Mouse (Mus musculus) hindbrain, embryonic 14.5 days (tissue): Measurements from ENCODE around the gene Chst3. TPM values are rescaled to one million over a fixed set of nuclear protein-coding genes. Genes with fewer than 3 reads are reported as not detected.
"Not testable (repeated sequence)": the region's sequence is repeated elsewhere in the genome, so short reads cannot be mapped to it uniquely, and the experiment has no call there.

Source experiments
- ATAC-seq: fragments of 200-750 bp; cut with Nextera tagmentation; 2 replicates; pipeline ENCODE4 v1.8.0; 2017; ENCODE audit warnings: moderate number of reproducible peaks, mild to moderate bottlenecking, moderate TSS enrichment, moderate library complexity; ENCODE audit not compliant: low FRiP score
- DNase-seq: peaks from one replicate; pipeline ENCODE4 v3.0.0-alpha.2; 2015; ENCODE audit warnings: low spot score
- H3K27ac ChIP-seq: fragments of 300-500 bp; sonication (generic); 2 replicates; pipeline ENCODE4 v1.5.1; 2014; ENCODE audit warnings: mild to moderate bottlenecking, moderate library complexity
- H3K27me3 ChIP-seq: fragments of 300-500 bp; sonication (generic); 2 replicates; pipeline ENCODE4 v1.6.1; 2014; ENCODE audit warnings: mild to moderate bottlenecking, low read length, mixed read lengths; ENCODE audit not compliant: control insufficient read depth, insufficient read depth
- H3K36me3 ChIP-seq: fragments of 300-500 bp; sonication (generic); replicated peaks from 2 replicates; pipeline ENCODE4 v1.6.1; 2014; ENCODE audit not compliant: control insufficient read depth, insufficient read depth
- H3K4me1 ChIP-seq: fragments of 300-500 bp; sonication (generic); replicated peaks from 2 replicates; pipeline ENCODE4 v1.6.1; 2014; ENCODE audit warnings: antibody characterized with exemption, low read length, mixed read lengths; ENCODE audit not compliant: control insufficient read depth, insufficient read depth
- H3K4me2 ChIP-seq: fragments of 300-500 bp; sonication (generic); replicated peaks from 2 replicates; pipeline ENCODE4 v1.6.1; 2014; ENCODE audit warnings: mild to moderate bottlenecking, moderate library complexity
- H3K4me3 ChIP-seq: fragments of 300-500 bp; sonication (generic); replicated peaks from 2 replicates; pipeline ENCODE4 v1.5.1; 2014; ENCODE audit warnings: mild to moderate bottlenecking, low read length
- H3K9ac ChIP-seq: fragments of 300-500 bp; sonication (generic); 2 replicates; pipeline ENCODE4 v1.6.1; 2014
- H3K9me3 ChIP-seq: fragments of 300-500 bp; sonication (generic); 2 replicates; pipeline ENCODE4 v1.6.1; 2016; ENCODE audit warnings: low read length; ENCODE audit not compliant: control insufficient read depth
- WGBS: fragments of 180-500 bp; shearing (Covaris S2); extraction: QIAGEN DNeasy Blood & Tissue Kit; methylation state at CpG from one replicate; pipeline ENCODE4 v1.1.7; 2014; 5-methylcytosine and 5-hydroxymethylcytosine counted together
- polyA plus RNA-seq: library from polyadenylated mRNA; unstranded; fragments of >200 nt; fragmentation: Nextera tagmentation; extraction: Ambion mirVana; gene quantifications from 2 replicates; pipeline ENCODE4 v1.2.1, GENCODE M21; 2014

The Chst3 gene
- polyA plus RNA-seq, 1 experiment from 2014 or later: 1.2 TPM

GRCm38 (mm10) chr10:60191796-60192195 is 27.3 kb downstream of the Chst3 start:
- peaks cover 31% of the 10 kb centered on the region for H3K4me1 ChIP-seq
- no peaks in the 10 kb centered on the region for H3K36me3 ChIP-seq
- no peaks in the 10 kb centered on the region for H3K9me3 ChIP-seq
- H3K27me3 ChIP-seq: no peaks in the 10 kb centered on the region
- DNase-seq (peak; percentile 86), ATAC-seq (peak; percentile 65; the same call in 1 of the 2 replicates)
- WGBS: 1% methylated on average over 17 of the region's 17 CpGs
- H3K9ac ChIP-seq: 0 out of 2 replicates have a peak overlapping the region, but pooled peaks have one; percentile 32
- peak overlapping the region; percentile 23 for H3K4me3 ChIP-seq
- H3K4me2 ChIP-seq: peak overlapping the region; percentile 60
- peak overlapping the region; percentile 32; the same call in 1 of the 2 replicates for H3K27ac ChIP-seq

GRCm38 (mm10) chr10:60189534-60190186 is 29.4 kb downstream of the Chst3 start:
- Histone ChIP-seq H3K9me3 (no peaks in the 10 kb centered on the region), H3K4me1 (peaks cover 31% of the 10 kb centered on the region), H3K9ac (no peak overlapping the region), H3K27ac (no peak overlapping the region), H3K36me3 (no peaks in the 10 kb centered on the region), H3K4me3 (no peak overlapping the region), H3K4me2 (no peak overlapping the region), H3K27me3 (no peaks in the 10 kb centered on the region)
- ATAC-seq: no peak
- 86% methylated on average over 6 of the region's 6 CpGs for WGBS
- no peak for DNase-seq

GRCm38 (mm10) chr10:60186191-60186945 is 32.7 kb downstream of the Chst3 start:
- no peaks in the 10 kb centered on the region for H3K9me3 ChIP-seq
- no peaks in the 10 kb centered on the region for H3K27me3 ChIP-seq
- DNase-seq: no peak
- no peak overlapping the region for H3K27ac ChIP-seq
- ATAC-seq: no peak
- H3K4me1 ChIP-seq: peaks cover 5% of the 10 kb centered on the region; the same call in 1 of the 2 replicates
- H3K9ac ChIP-seq: no peak overlapping the region
- H3K4me2 ChIP-seq: no peak overlapping the region
- 90% methylated on average over 44 of the region's 44 CpGs for WGBS
- no peak overlapping the region for H3K4me3 ChIP-seq
- no peaks in the 10 kb centered on the region for H3K36me3 ChIP-seq

GRCm38 (mm10) chr10:60185023-60185709 is 33.9 kb downstream of the Chst3 start:
- Histone ChIP-seq H3K27me3 (no peaks in the 10 kb centered on the region), H3K9ac (no peak overlapping the region), H3K9me3 (no peaks in the 10 kb centered on the region), H3K27ac (no peak overlapping the region; the same call in 1 of the 2 replicates), H3K4me3 (no peak overlapping the region), H3K4me2 (no peak overlapping the region), H3K36me3 (no peaks in the 10 kb centered on the region), H3K4me1 (peaks cover 5% of the 10 kb centered on the region; the same call in 1 of the 2 replicates)
- peak; percentile 44; the same call in 1 of the 2 replicates for ATAC-seq
- 80% methylated on average over 10 of the region's 10 CpGs for WGBS
- DNase-seq: no peak

DNA sequence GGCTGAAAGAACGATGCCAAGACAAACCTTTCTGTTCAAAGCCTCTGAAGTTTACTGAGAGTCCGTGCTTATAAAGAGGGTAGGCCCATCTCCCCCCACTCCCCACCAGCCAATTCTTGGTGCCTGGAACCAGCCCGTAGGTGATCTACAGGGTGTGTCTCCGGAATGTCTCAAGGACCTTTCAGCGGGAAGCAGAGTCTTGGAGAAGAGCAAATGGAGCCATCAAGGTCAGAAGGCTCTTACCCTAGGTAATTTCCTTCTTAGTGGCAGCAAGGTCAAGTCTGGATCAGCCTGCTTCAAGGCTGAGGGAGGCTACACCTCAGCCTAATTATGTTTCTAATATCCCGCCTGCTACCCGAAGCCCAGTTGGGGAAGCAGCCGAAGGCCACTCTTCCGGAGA is 43.8 kb downstream of the Chst3 start:
- not testable (repeated sequence) for H3K4me3 ChIP-seq, DNase-seq, H3K9ac ChIP-seq, H3K4me2 ChIP-seq, H3K36me3 ChIP-seq, H3K9me3 ChIP-seq, ATAC-seq, H3K27me3 ChIP-seq, H3K27ac ChIP-seq, H3K4me1 ChIP-seq
- 96% methylated on average over 9 of the region's 9 CpGs for WGBS

DNA sequence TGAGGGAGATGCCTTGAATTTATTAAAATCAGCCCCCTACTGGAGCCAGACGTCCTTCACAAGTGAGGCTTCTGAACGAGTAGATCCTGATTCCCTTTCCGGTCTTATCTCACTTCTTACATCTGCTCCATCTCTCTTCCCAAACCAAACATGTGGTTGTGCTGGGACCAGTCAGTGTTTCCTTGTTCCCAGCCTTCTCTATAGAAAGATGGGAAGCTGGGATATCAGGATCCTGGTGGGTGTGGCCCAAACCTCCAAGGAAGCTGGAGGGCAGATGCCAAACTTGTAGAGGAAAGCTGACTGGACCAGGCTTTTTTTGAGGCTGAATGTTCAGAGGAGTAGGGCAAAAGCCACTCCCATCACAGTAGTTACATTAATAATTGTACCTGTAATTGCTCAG is 44.6 kb downstream of the Chst3 start:
- Histone ChIP-seq H3K9ac (no peak overlapping the region), H3K4me2 (no peak overlapping the region), H3K4me3 (no peak overlapping the region), H3K27me3 (no peaks in the 10 kb centered on the region), H3K4me1 (no peaks in the 10 kb centered on the region), H3K9me3 (no peaks in the 10 kb centered on the region), H3K36me3 (no peaks in the 10 kb centered on the region), H3K27ac (no peak overlapping the region)
- WGBS: 69% methylated on average over 3 of the region's 3 CpGs
- no peak for DNase-seq
- ATAC-seq: no peak

DNA sequence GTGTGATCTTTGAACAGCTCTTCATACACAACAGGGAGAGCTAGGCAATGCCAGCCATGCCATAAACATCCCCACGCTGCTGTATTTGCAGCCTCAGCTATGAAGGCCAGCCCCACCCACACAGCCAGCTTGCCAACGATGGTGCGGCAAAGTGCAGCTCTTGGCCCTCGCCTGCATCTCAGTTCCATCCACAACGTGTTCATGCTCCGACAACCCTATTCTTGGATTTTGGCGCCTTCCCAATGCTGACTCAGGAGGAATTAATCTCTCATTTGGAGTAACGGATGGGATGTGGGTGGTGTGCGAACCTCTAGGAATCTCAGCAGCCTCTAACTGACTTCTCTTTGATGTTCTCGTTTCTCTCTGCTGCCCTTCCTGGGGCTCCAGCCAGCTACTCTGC is 46.0 kb downstream of the Chst3 start:
- H3K9ac ChIP-seq: no peak overlapping the region
- H3K36me3 ChIP-seq: no peaks in the 10 kb centered on the region
- no peak for ATAC-seq
- no peaks in the 10 kb centered on the region; the same call in 1 of the 2 replicates for H3K4me1 ChIP-seq
- no peaks in the 10 kb centered on the region for H3K9me3 ChIP-seq
- DNase-seq: peak; percentile 67
- no peak overlapping the region for H3K4me2 ChIP-seq
- H3K27me3 ChIP-seq: no peaks in the 10 kb centered on the region
- WGBS: 59% methylated on average over 10 of the region's 10 CpGs
- H3K4me3 ChIP-seq: no peak overlapping the region
- no peak overlapping the region for H3K27ac ChIP-seq

GRCm38 (mm10) chr10:60172306-60172705 is 46.8 kb downstream of the Chst3 start:
- Histone ChIP-seq H3K9ac (no peak overlapping the region), H3K27ac (no peak overlapping the region), H3K27me3 (no peaks in the 10 kb centered on the region), H3K4me3 (no peak overlapping the region), H3K4me2 (no peak overlapping the region), H3K36me3 (no peaks in the 10 kb centered on the region), H3K9me3 (no peaks in the 10 kb centered on the region), H3K4me1 (no peaks in the 10 kb centered on the region; the same call in 1 of the 2 replicates)
- ATAC-seq (no peak), DNase-seq (no peak)
- 86% methylated on average over 4 of the region's 4 CpGs for WGBS

- H3K36me3 ChIP-seq: no peaks in the 10 kb centered on the region
- H3K27ac ChIP-seq: no peak overlapping the region
- DNase-seq (no peak), ATAC-seq (no peak)
- H3K27me3 ChIP-seq: no peaks in the 10 kb centered on the region
- H3K4me1 ChIP-seq: no peaks in the 10 kb centered on the region; the same call in 1 of the 2 replicates
- no peaks in the 10 kb centered on the region for H3K9me3 ChIP-seq
- no peak overlapping the region for H3K9ac ChIP-seq
- 98% methylated on average over 5 of the region's 5 CpGs for WGBS
- no peak overlapping the region for H3K4me3 ChIP-seq
- H3K4me2 ChIP-seq: no peak overlapping the region
These were observed 47.7 kb downstream of the Chst3 start for GRCm38 (mm10) chr10:60171368-60171767.
